Mouse (Mus musculus) skeletal muscle tissue, adult 2 months (tissue): ENCODE data around the gene Smad9.

Source experiments
- DNase-seq: peaks from one replicate; pipeline ENCODE4 v3.0.0-alpha.2; 2012; ENCODE audit warnings: low read depth, low spot score

The Smad9 gene

GRCm38 (mm10) chr3:54755145-54756041 is at the start of gene Smad9:
TSS of gene Smad9 (plus strand) at chr3:54755582.
- DNase-seq = no peak

- no peak for DNase-seq
Measured at GRCm38 (mm10) chr3:54708972-54709371, 46.4 kb upstream of the Smad9 start.

GRCm38 (mm10) chr3:54714253-54714652 is 41.1 kb upstream of the Smad9 start, which contains the start of gene Gm21958:
TSS of gene Gm21958 (minus strand) at chr3:54714353.
- DNase-seq = no peak

GRCm38 (mm10) chr3:54715461-54715860 is 39.9 kb upstream of the Smad9 start:
- no peak for DNase-seq

- DNase-seq = no peak
Measured at GRCm38 (mm10) chr3:54717348-54717747, 38.0 kb upstream of the Smad9 start.

GRCm38 (mm10) chr3:54718947-54719346 is 36.4 kb upstream of the Smad9 start:
- no peak for DNase-seq

GRCm38 (mm10) chr3:54723741-54724500 is 31.5 kb upstream of the Smad9 start:
- no peak for DNase-seq

GRCm38 (mm10) chr3:54725344-54725743 is 30.0 kb upstream of the Smad9 start:
- no peak for DNase-seq

- DNase-seq = no peak
Measured at GRCm38 (mm10) chr3:54727588-54727987, 27.8 kb upstream of the Smad9 start.

- no peak for DNase-seq
Measured at GRCm38 (mm10) chr3:54728100-54728499, 27.3 kb upstream of the Smad9 start.

- DNase-seq = no peak
Measured at GRCm38 (mm10) chr3:54731626-54732150, 23.7 kb upstream of the Smad9 start.

- DNase-seq = no peak
Measured at GRCm38 (mm10) chr3:54732371-54732770, 23.0 kb upstream of the Smad9 start.

GRCm38 (mm10) chr3:54734411-54735246 is 20.8 kb upstream of the Smad9 start:
- peak; percentile 86 for DNase-seq

- DNase-seq = peak; percentile 53
Measured at GRCm38 (mm10) chr3:54735247-54736046, 19.9 kb upstream of the Smad9 start, which contains the start of the genes Exosc8 and Alg5. TSS of gene Exosc8 (minus strand) at chr3:54735393. TSS of gene Alg5 (plus strand) at chr3:54735539.

- DNase-seq = no peak
Measured at GRCm38 (mm10) chr3:54736101-54736927, 19.1 kb upstream of the Smad9 start.

- DNase-seq = no peak
Measured at GRCm38 (mm10) chr3:54737317-54737716, 18.1 kb upstream of the Smad9 start.

GRCm38 (mm10) chr3:54741965-54742364 is 13.4 kb upstream of the Smad9 start:
- DNase-seq = no peak

GRCm38 (mm10) chr3:54745799-54746198 is 9.6 kb upstream of the Smad9 start:
- no peak for DNase-seq

GRCm38 (mm10) chr3:54753411-54753810 is 2.0 kb upstream of the Smad9 start:
- no peak for DNase-seq

- DNase-seq = no peak
Measured at GRCm38 (mm10) chr3:54756058-54756457, 676 bp downstream of the Smad9 start.
